Mouse (Mus musculus): ENCODE measurements around the gene 4930519P11Rik.
A peak's percentile ranks its signal among the peaks of the same experiment; 100 is the strongest.

4930519P11Rik gene

GRCm38 (mm10) chr2:154613118-154614115 is at the start of gene 4930519P11Rik, which contains the start of gene Zfp341:
TSS of gene 4930519P11Rik (minus strand) at chr2:154613437.
TSS of gene Zfp341 (plus strand) at chr2:154613297.
- peak; percentile 81 to 91 for DNase-seq

- DNase-seq: no peak
These were observed 46.4 kb upstream of the 4930519P11Rik start for GRCm38 (mm10) chr2:154659531-154660074.

- no peak for DNase-seq
These were observed 45.8 kb upstream of the 4930519P11Rik start for GRCm38 (mm10) chr2:154659070-154659469.

GRCm38 (mm10) chr2:154657486-154658237 is 44.4 kb upstream of the 4930519P11Rik start:
- no peak for DNase-seq

GRCm38 (mm10) chr2:154656710-154657485 is 43.7 kb upstream of the 4930519P11Rik start:
- peak; percentile 97 to 98 for DNase-seq

GRCm38 (mm10) chr2:154655878-154656414 is 42.7 kb upstream of the 4930519P11Rik start:
- DNase-seq: no peak

- DNase-seq: no peak
These were observed 41.7 kb upstream of the 4930519P11Rik start for GRCm38 (mm10) chr2:154654976-154655375.

GRCm38 (mm10) chr2:154651363-154651762 is 38.1 kb upstream of the 4930519P11Rik start, which contains the start of gene Chmp4b:
TSS of gene Chmp4b (plus strand) at chr2:154651705.
- no peak for DNase-seq

- DNase-seq: no peak
These were observed 37.2 kb upstream of the 4930519P11Rik start for GRCm38 (mm10) chr2:154650404-154650803.

- DNase-seq: peak; percentile 27 to 38
These were observed 34.8 kb upstream of the 4930519P11Rik start for GRCm38 (mm10) chr2:154648086-154648485.

GRCm38 (mm10) chr2:154646634-154647033 is 33.4 kb upstream of the 4930519P11Rik start:
- DNase-seq: peak; percentile 42 to 48

GRCm38 (mm10) chr2:154642712-154643385 is 29.6 kb upstream of the 4930519P11Rik start:
- no peak for DNase-seq

- DNase-seq: no peak
These were observed 28.8 kb upstream of the 4930519P11Rik start for GRCm38 (mm10) chr2:154642005-154642459.

GRCm38 (mm10) chr2:154641176-154641575 is 27.9 kb upstream of the 4930519P11Rik start:
- DNase-seq: no peak

- no peak for DNase-seq
These were observed 25.9 kb upstream of the 4930519P11Rik start for GRCm38 (mm10) chr2:154639115-154639514.

GRCm38 (mm10) chr2:154638521-154638920 is 25.3 kb upstream of the 4930519P11Rik start:
- DNase-seq: no peak

GRCm38 (mm10) chr2:154635826-154636225 is 22.6 kb upstream of the 4930519P11Rik start:
- no peak for DNase-seq

- no peak for DNase-seq
These were observed 20.8 kb upstream of the 4930519P11Rik start for GRCm38 (mm10) chr2:154633876-154634644.

GRCm38 (mm10) chr2:154633039-154633742 is 20.0 kb upstream of the 4930519P11Rik start:
- no peak for DNase-seq
